In the genomic region with DNA sequence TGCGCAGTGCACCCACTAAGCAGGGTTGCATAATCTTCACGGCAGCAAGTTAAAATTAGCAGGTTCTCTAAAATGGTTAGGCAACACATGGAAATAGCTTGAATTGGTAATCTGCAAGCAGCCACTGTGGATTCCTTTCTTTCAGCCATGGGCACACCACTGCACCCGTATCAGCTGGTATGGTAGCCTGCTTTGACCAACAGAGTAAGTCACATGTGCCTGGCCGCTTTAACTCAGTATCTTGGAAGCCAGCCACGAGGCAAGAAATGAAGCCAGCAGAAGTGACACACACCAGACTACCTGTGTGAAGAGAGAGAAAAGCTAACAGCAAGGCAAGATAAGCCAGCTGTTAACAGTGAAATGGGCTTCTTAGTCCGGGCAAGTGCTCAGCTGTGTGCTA, we compare ENCODE assay signal across 8 mouse cellular contexts. TPM values are rescaled to one million over a fixed set of nuclear protein-coding genes. Genes with fewer than 3 reads are reported as not detected.
DNase-seq lines count a peak whose midpoint lies in the region; ATAC-seq lines count a peak whose summit lies in the region.

No protein-coding gene starts in this region.

- H3K9me3 ChIP-seq in forebrain, embryonic 11.5 days (ENCODE audit: control insufficient read depth, low read length) = no peaks in the 10 kb centered on the region

- no peaks in the 10 kb centered on the region for H3K4me1 ChIP-seq in forebrain, embryonic 11.5 days (replicated peaks; ENCODE audit: control insufficient read depth, insufficient read depth, low read length)

- no peak overlapping the region for H3K4me3 ChIP-seq in forebrain, embryonic 11.5 days (ENCODE audit: low read depth, low read length)

- H3K36me3 ChIP-seq in forebrain, embryonic 11.5 days (ENCODE audit: control insufficient read depth, insufficient read depth, low read length) = no peaks in the 10 kb centered on the region

- DNase-seq in cerebellum, adult 11 months = no peak
- DNase-seq in adrenal gland, postnatal 14 days = peak; percentile 72
- DNase-seq in heart, adult 18-20 months = peak; percentile 87 to 90
- peak; percentile 84 to 86 for DNase-seq in kidney, postnatal 25 days
- DNase-seq in lung, postnatal 10 days = peak; percentile 69
- no peak for DNase-seq in embryo, embryonic 10 days (ENCODE audit: low spot score)
- no peak for DNase-seq in forebrain, embryonic 11.5 days (ENCODE audit: low spot score)

- H3K9ac ChIP-seq in forebrain, embryonic 11.5 days (ENCODE audit: low read length) = no peak overlapping the region

- H3K27ac ChIP-seq in forebrain, embryonic 11.5 days (ENCODE audit: low read depth, low read length) = no peak overlapping the region

- H3K4me2 ChIP-seq in forebrain, embryonic 11.5 days (ENCODE audit: low read depth, low read length, severe bottlenecking) = no peak overlapping the region

- no peaks in the 10 kb centered on the region for H3K27me3 ChIP-seq in forebrain, embryonic 11.5 days (ENCODE audit: control insufficient read depth, insufficient read depth, low read length)

- ATAC-seq in cerebellum, adult (ENCODE audit: insufficient number of reproducible peaks, low FRiP score, low TSS enrichment) = 0 out of 2 replicates have a peak, but pooled peaks have one; percentile 51
- no peak for ATAC-seq in forebrain, embryonic 11.5 days (replicated peaks; ENCODE audit: low FRiP score)

- WGBS in forebrain, embryonic 11.5 days = 83% methylated on average over 6 of the region's 6 CpGs

RNA-seq across cellular contexts. Expression of a gene that starts 52.2 kb away (rescaled TPM):
- total RNA-seq in adrenal gland, postnatal 14 days (2021) = 72.7 and 89.6 TPM in 2 replicates
- total RNA-seq in heart, adult 18-20 months (2021) = 10 to 100 TPM; 36.3 to 42.7 TPM
- polyA plus RNA-seq in forebrain, embryonic 11.5 days (2014; fragmentation: Nextera tagmentation; extraction: Ambion mirVana) = 37.8 and 39.5 TPM in 2 replicates

Comparison
In these comparisons a context has a peak if more than half of its experiments do, and no peak if none do; other contexts are left out.
1. DNase-seq: peak in adrenal gland, postnatal 14 days (single experiment), heart, adult 18-20 months (2 of 2), kidney, postnatal 25 days (2 of 2) and lung, postnatal 10 days (single experiment); none in cerebellum, adult 11 months (single experiment), embryo, embryonic 10 days (single experiment) and forebrain, embryonic 11.5 days (single experiment).